Mouse (Mus musculus) urinary bladder, postnatal 25 days (tissue): ENCODE data around the gene Aplp1.

Source experiments
- DNase-seq: peaks from one replicate; pipeline ENCODE4 v3.0.0; 2022; ENCODE audit warnings: low spot score

Gene Aplp1

GRCm38 (mm10) chr7:30450241-30450640 is 4.9 kb upstream of the Aplp1 start:
- DNase-seq = no peak

DNA sequence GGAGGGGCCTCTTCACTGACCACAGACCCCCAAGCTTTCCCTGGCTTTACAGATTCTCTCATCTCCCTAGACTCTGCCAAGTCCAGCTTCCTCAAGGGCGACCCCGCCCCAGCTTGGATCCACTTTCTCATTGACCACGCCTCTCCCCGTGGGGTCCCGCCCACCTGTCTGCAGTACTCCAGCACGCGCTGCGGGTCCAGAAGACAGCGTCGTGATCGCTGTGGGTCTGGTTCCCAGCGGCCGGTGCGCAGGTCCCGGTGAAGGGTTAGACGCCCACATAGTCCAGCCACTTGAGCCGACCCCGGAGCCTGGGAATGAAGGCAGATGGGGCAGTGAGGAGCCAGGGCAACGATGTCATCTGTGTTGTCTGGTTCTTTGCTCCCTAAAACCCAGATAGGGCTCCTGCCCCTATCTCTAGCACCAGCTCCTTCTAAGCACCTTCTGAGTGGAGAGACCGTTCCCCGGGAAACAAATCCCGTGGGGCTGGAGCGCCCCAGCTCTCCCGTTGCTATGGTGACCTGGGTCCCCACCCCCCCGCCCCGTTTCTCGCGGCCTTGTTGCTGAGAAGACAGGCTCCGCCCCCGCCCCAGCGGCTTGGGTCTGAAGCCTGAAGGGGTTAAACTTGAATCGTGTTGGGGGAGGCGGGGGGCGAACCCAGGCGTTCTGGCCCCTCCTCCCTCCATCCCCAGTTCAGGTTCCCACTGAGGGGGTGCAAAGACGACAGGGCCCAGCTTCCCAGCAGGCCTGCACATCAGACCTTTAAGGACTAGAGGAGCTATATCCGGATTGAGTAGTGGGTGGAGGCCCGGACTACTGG is 973 bp downstream of the Aplp1 start:
- no peak for DNase-seq

DNA sequence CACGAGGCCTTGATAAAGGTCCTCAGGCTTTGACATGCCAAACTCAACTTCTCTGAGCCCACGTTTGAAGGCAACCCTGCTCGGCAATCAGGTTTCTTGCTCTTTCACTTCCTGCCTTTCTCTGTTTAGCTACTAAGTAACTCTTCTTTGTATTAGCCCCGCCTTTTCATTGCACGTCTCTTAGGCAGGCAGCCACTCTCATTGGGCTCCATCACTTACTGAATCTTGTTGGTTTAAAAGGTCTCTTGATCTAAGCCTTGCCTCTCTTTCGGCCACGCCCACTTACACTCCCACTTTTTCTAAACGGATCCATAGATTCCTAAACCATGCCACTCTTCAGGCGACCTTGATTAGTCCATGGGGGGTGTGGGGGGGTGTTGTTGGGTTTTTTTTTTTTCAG is 1.6 kb downstream of the Aplp1 start:
- DNase-seq = no peak

- peak; percentile 50 for DNase-seq
Measured at GRCm38 (mm10) chr7:30440697-30441096, 4.6 kb downstream of the Aplp1 start.

GRCm38 (mm10) chr7:30439734-30440133 is 5.6 kb downstream of the Aplp1 start:
- DNase-seq = no peak

GRCm38 (mm10) chr7:30436879-30437278 is 8.5 kb downstream of the Aplp1 start:
- DNase-seq = no peak

DNA sequence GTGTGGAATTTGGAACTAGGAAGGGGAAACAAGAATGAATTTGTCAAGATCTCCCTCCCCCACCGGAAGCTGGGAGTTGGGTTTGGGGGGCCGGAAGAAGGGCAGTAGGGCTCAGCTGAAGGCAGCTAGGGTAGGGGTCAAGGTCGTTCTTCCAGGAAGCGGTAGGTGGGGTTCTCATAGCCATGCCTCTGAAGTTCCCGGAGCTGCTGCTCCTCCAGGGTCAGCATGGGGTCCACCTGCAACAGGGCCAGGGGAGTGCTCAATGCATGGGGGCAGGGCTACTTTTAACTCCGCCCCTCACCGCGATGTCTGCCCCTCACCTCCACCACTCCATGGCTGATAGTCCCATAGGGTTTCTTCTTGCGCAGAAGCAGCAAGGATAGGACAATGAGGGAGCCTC is 10.2 kb downstream of the Aplp1 start:
- DNase-seq = no peak

GRCm38 (mm10) chr7:30434701-30435100 is 10.6 kb downstream of the Aplp1 start:
- no peak for DNase-seq

- DNase-seq = peak; percentile 47
Measured at GRCm38 (mm10) chr7:30434238-30434637, 11.1 kb downstream of the Aplp1 start.

- peak; percentile 31 for DNase-seq
Measured at GRCm38 (mm10) chr7:30431793-30432192, 13.5 kb downstream of the Aplp1 start.

GRCm38 (mm10) chr7:30430191-30430590 is 15.1 kb downstream of the Aplp1 start:
- no peak for DNase-seq

GRCm38 (mm10) chr7:30429327-30429726 is 16.0 kb downstream of the Aplp1 start:
- no peak for DNase-seq

GRCm38 (mm10) chr7:30423071-30423641 is 22.2 kb downstream of the Aplp1 start:
- DNase-seq = no peak

DNA sequence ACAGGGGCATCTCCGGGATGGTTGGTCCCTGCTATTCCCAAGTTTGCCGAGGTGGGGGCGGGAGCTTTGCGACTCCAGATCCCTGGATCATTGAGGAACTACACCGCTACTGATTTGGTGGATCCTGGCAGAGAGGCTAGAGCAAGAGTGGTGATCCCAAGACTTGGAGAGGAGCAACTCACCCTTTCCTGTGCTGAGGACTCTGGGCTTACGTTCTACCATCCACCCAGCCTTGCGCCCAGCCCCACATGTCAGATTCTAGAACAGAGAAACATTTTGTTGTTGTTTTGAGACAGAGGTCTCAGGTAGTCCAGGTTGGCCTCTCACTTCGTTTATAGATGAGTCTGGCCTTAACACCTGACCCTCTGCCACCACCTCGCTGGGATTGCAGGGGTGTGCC is 22.8 kb downstream of the Aplp1 start:
- no peak for DNase-seq

DNA sequence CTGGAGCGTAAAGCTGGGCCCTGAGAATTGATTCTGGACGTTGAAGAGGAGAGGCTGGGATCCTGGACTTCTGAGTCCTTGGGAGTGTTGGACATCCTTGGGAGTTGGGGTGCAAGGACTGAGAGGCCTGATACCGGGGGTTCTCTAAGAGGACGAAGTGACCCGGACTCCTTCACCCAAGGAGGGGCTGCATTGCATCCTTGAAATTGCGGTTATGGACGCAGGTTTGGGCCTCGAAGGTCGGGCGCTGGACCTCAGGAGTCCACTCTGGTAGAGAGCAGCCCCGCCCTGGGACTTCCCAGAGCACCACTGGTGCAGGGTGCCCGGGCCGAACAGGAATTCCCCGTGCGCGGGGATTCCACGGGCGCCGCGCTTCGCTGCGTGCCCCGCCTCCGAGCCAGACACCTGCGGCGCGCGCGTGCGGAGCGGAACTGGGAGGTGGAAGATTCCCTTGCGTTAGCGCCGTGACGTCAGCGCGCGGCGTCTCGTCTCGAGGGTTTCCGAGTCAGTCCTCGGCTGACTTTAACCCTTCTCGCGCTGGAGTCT is 23.4 kb downstream of the Aplp1 start:
- peak; percentile 79 for DNase-seq

DNA sequence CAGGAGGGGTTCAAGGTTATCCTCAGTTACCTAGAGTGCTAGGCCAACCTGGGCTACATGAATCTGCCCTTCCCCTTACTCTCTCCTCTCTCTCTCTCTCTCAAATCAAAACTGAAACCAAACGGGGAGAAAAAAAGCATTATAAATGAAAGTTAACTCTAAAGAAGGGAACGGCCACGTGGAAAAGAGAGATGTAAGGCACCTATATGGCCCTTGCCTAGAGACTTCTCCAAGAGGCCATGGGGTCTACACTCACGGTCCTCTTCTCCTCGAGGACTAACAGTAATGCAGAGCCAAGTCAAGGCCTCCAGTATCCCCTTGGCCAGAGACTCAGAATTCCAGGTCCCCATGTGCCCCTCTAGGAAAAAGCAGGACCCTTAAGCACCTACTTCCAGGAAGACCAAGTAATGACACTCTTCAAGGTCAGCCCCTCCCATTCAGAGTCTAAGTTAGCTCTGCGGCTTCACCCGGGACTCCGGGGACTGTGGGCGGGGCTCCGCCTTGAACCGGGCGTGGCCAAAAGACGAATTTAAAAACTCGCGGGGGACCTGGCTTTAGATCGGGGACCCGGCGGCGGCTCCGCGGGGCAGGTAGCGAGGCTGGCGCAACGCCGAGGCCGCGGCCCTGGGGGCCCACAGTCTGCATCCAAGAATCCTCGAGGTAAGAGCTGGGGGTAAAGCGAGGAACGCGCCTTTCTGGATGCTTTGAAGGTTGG is 24.0 kb downstream of the Aplp1 start, which contains the start of gene Nfkbid:
Gene Nfkbid (plus strand): TSS at position 558 of the 715 bp plus-strand sequence.
- peak; percentile 63 for DNase-seq

- DNase-seq = no peak
Measured at GRCm38 (mm10) chr7:30420673-30421072, 24.7 kb downstream of the Aplp1 start.

DNA sequence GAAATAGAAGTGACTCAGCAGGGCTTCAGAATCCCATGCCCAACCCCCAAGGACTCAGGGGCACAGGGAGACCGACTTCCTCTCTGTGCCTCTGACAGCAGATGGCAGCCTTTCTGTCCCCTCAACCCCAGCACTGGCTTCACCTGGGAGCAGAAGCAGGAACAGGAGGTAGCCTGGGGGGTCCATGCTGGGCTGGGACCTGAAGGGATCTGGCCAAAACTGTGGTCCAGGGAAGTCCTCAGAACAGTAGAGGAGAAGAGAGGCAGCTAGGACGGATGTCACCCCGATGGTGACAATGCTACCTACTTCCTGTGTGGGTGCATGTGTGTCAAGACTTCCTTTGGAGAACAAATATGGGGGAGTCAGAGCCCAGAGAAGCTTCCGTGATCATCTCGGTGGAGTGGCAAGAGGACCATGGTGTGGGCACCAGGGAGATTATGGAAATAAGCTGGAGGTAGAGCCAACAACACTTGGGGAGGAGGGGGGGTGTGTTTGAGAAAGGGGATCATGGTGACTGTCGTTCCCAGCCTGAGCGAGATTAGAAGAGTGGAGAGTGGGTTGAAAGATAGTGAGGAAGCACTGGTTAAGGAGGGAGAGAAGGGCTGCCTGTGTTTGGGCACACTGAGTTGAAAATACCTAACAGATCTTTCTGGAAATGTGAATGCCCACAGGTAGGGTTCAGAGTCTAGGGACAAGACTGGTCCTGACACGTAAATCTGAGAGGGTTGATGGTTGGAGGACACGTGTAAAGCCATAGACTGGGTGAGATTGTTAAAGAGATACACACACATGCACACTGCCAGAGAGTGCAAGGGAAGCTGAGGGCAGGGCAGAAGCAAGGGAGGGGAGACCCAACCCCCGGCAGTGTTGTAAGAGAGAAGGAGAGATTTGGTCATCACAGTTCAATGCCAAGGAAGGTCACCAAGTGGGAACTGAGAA is 25.5 kb downstream of the Aplp1 start, which contains the start of gene Hcst:
Gene Hcst (minus strand): TSS at position 294 of the 939 bp plus-strand sequence.
- DNase-seq = no peak

DNA sequence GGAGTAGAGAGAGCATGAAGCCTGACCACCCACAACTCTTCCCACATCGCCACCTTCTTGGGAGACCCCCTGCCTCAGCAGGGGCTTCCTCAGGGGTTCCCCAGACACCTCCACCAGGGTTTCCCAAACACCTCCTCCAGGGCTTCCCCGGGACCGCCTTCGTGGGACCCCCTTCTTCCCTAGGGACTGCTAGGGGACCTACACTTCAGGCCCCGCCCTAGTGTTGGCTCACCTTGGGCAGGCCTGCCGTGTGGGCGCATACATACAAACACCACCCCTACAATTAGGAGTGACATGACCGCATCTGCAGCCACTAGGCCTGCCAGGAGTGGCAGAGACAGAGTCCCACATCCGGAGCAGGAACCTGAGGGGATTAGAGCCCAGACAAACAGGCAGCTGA is 27.5 kb downstream of the Aplp1 start:
- DNase-seq = no peak

GRCm38 (mm10) chr7:30413596-30413995 is 31.7 kb downstream of the Aplp1 start, which contains the start of gene Tyrobp:
Gene Tyrobp (plus strand): TSS chr7:30413760.
- DNase-seq = no peak

DNA sequence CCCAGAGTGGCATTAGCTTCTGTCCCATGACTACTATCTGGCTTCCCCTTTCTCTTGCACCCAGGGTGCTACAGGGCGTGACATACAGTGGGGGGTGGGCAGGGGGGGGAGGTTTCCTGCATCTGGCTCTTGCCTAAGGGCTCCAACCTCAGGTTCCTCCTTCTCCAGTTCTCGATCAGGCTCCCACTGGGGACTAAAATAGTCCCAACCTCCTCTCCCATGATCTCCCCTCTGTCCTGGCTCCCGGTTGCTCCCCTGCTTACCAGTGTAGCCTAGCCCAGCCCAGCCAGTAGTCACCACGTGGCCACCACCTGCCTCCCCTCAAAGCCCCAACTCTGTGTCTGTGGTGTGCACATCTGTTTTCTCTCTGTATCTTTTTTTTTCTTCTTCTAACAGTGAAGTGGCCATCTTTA is 32.6 kb downstream of the Aplp1 start:
- no peak for DNase-seq
